Mouse (Mus musculus) heart, embryonic 10.5 days (tissue): Measurements from ENCODE around the gene Ppip5k2. TPM values are rescaled to one million over a fixed set of nuclear protein-coding genes. Genes with fewer than 3 reads are reported as not detected.
A peak's percentile ranks its signal among the peaks of the same experiment; 100 is the strongest.

Source experiments
- DNase-seq: peaks from one replicate; pipeline ENCODE4 v3.0.0-alpha.2; 2017; ENCODE audit warnings: low spot score
- H3K27ac ChIP-seq: fragments of 300-500 bp; sonication (generic); 2 replicates; pipeline ENCODE4 v1.5.1; 2016; ENCODE audit warnings: mild to moderate bottlenecking
- H3K27me3 ChIP-seq: fragments of 300-500 bp; sonication (generic); 2 replicates; pipeline ENCODE4 v1.6.1; 2016; ENCODE audit warnings: mild to moderate bottlenecking; ENCODE audit not compliant: poor library complexity, insufficient read depth, severe bottlenecking
- H3K36me3 ChIP-seq: fragments of 300-500 bp; sonication (generic); 2 replicates; pipeline ENCODE4 v1.6.1; 2016; ENCODE audit warnings: mild to moderate bottlenecking, moderate library complexity
- H3K4me1 ChIP-seq: fragments of 300-500 bp; sonication (generic); 2 replicates; pipeline ENCODE4 v1.6.1; 2016; ENCODE audit warnings: mild to moderate bottlenecking
- H3K4me3 ChIP-seq: fragments of 300-500 bp; sonication (generic); 2 replicates; pipeline ENCODE4 v1.5.1; 2016; ENCODE audit warnings: mild to moderate bottlenecking, moderate library complexity
- H3K9me3 ChIP-seq: fragments of 300-500 bp; sonication (generic); 2 replicates; pipeline ENCODE4 v1.6.1; 2016; ENCODE audit warnings: mild to moderate bottlenecking, moderate library complexity
- WGBS: fragments of 180-500 bp; shearing (Covaris S2); methylation state at CpG from one replicate; pipeline ENCODE4 v1.1.7; 2016; 5-methylcytosine and 5-hydroxymethylcytosine counted together
- polyA plus RNA-seq: library from polyadenylated mRNA; unstranded; fragments of >200 nt; fragmentation: Nextera tagmentation; extraction: Ambion mirVana; gene quantifications from 2 replicates; pipeline ENCODE4 v1.2.1, GENCODE M21; 2016

Gene Ppip5k2
- polyA plus RNA-seq, 1 experiment from 2014 or later, result 29.3 TPM

GRCm38 (mm10) chr1:97676526-97677177, 93.6 kb downstream of the Ppip5k2 start:
- Histone ChIP-seq H3K9me3 (no peaks in the 10 kb centered on the region), H3K4me1 (no peaks in the 10 kb centered on the region), H3K27ac (no peak overlapping the region), H3K27me3 (no peaks in the 10 kb centered on the region), H3K36me3 (no peaks in the 10 kb centered on the region), H3K4me3 (no peak overlapping the region)
- 70% methylated on average over 4 of the region's 4 CpGs for WGBS
- DNase-seq, result no peak

GRCm38 (mm10) chr1:97676115-97676514, 94.1 kb downstream of the Ppip5k2 start:
- Histone ChIP-seq H3K27ac (no peak overlapping the region), H3K36me3 (no peaks in the 10 kb centered on the region), H3K4me3 (no peak overlapping the region), H3K27me3 (no peaks in the 10 kb centered on the region), H3K4me1 (no peaks in the 10 kb centered on the region), H3K9me3 (no peaks in the 10 kb centered on the region)
- 60% methylated on average over 2 of the region's 2 CpGs for WGBS
- DNase-seq, result no peak

GRCm38 (mm10) chr1:97672849-97673248, 97.4 kb downstream of the Ppip5k2 start:
- H3K27ac ChIP-seq, result no peak overlapping the region
- 45% methylated on average over 2 of the region's 2 CpGs for WGBS

GRCm38 (mm10) chr1:97667288-97667687, 102.9 kb downstream of the Ppip5k2 start:
- Histone ChIP-seq H3K27ac (no peak overlapping the region), H3K9me3 (no peaks in the 10 kb centered on the region), H3K27me3 (no peaks in the 10 kb centered on the region), H3K4me1 (no peaks in the 10 kb centered on the region), H3K4me3 (no peak overlapping the region), H3K36me3 (no peaks in the 10 kb centered on the region)
- 96% methylated on average over 1 of the region's 1 CpGs for WGBS
- no peak for DNase-seq

More at GRCm38 (mm10) chr1:97672849-97673248, 97.4 kb downstream of the Ppip5k2 start:
- no peaks in the 10 kb centered on the region for H3K4me1 ChIP-seq
- no peak for DNase-seq
- no peaks in the 10 kb centered on the region for H3K9me3 ChIP-seq
- H3K4me3 ChIP-seq, result no peak overlapping the region
- no peaks in the 10 kb centered on the region for H3K36me3 ChIP-seq
- no peaks in the 10 kb centered on the region for H3K27me3 ChIP-seq

- DNase-seq, result no peak
- Histone ChIP-seq H3K4me1 (no peaks in the 10 kb centered on the region), H3K27ac (peak overlapping the region; percentile 91)
Measured at GRCm38 (mm10) chr1:97662324-97662723, 107.9 kb downstream of the Ppip5k2 start.

GRCm38 (mm10) chr1:97661406-97662241, 108.6 kb downstream of the Ppip5k2 start, which contains the start of gene D1Ertd622e:
TSS of gene D1Ertd622e (minus strand) at chr1:97662074.
- DNase-seq, result peak; percentile 82
- Histone ChIP-seq H3K9me3 (no peaks in the 10 kb centered on the region), H3K36me3 (no peaks in the 10 kb centered on the region), H3K27ac (peak within 1 kb of the TSS; percentile 91), H3K4me3 (peak within 1 kb of the TSS; percentile 94), H3K4me1 (no peaks in the 10 kb centered on the region), H3K27me3 (no peaks in the 10 kb centered on the region)
- under 1% methylated on average over 94 of the region's 106 CpGs for WGBS

More at GRCm38 (mm10) chr1:97662324-97662723, 107.9 kb downstream of the Ppip5k2 start:
- Histone ChIP-seq H3K27me3 (no peaks in the 10 kb centered on the region), H3K36me3 (no peaks in the 10 kb centered on the region), H3K4me3 (peak overlapping the region; percentile 94), H3K9me3 (no peaks in the 10 kb centered on the region)
- 15% methylated on average over 7 of the region's 7 CpGs for WGBS

GRCm38 (mm10) chr1:97660687-97661405, 109.4 kb downstream of the Ppip5k2 start:
- H3K27me3 ChIP-seq, result no peaks in the 10 kb centered on the region
- H3K4me1 ChIP-seq, result no peaks in the 10 kb centered on the region
- peak; percentile 91 for DNase-seq
- no peaks in the 10 kb centered on the region for H3K36me3 ChIP-seq
- H3K9me3 ChIP-seq, result no peaks in the 10 kb centered on the region
- 0% methylated on average over 75 of the region's 93 CpGs for WGBS
- H3K27ac ChIP-seq, result peak overlapping the region; percentile 91
- peak overlapping the region; percentile 94 for H3K4me3 ChIP-seq

- H3K27me3 ChIP-seq, result no peaks in the 10 kb centered on the region
- no peaks in the 10 kb centered on the region for H3K36me3 ChIP-seq
- no peak for DNase-seq
- H3K27ac ChIP-seq, result no peak overlapping the region
- H3K4me3 ChIP-seq, result no peak overlapping the region
- H3K9me3 ChIP-seq, result no peaks in the 10 kb centered on the region
- H3K4me1 ChIP-seq, result no peaks in the 10 kb centered on the region
- 76% methylated on average over 7 of the region's 7 CpGs for WGBS
Measured at GRCm38 (mm10) chr1:97659405-97659804, 110.8 kb downstream of the Ppip5k2 start.

GRCm38 (mm10) chr1:97657786-97658185, 112.4 kb downstream of the Ppip5k2 start:
- Histone ChIP-seq H3K4me3 (no peak overlapping the region), H3K9me3 (no peaks in the 10 kb centered on the region), H3K27me3 (no peaks in the 10 kb centered on the region), H3K4me1 (no peaks in the 10 kb centered on the region), H3K27ac (no peak overlapping the region), H3K36me3 (no peaks in the 10 kb centered on the region)
- WGBS, result 87% methylated on average over 2 of the region's 2 CpGs
- no peak for DNase-seq

GRCm38 (mm10) chr1:97657201-97657600, 113.0 kb downstream of the Ppip5k2 start:
- Histone ChIP-seq H3K4me3 (no peak overlapping the region), H3K4me1 (no peaks in the 10 kb centered on the region), H3K27ac (no peak overlapping the region), H3K36me3 (no peaks in the 10 kb centered on the region), H3K27me3 (no peaks in the 10 kb centered on the region), H3K9me3 (no peaks in the 10 kb centered on the region)
- WGBS, result 70% methylated on average over 2 of the region's 2 CpGs
- no peak for DNase-seq
